Mouse (Mus musculus): Measurements from ENCODE around the gene Slc9b1. TPM values are rescaled to one million over a fixed set of nuclear protein-coding genes. Genes with fewer than 3 reads are reported as not detected.

Gene Slc9b1
- total and polyA plus RNA-seq, 3 experiments: 0.14 TPM; not detected in 2

DNA sequence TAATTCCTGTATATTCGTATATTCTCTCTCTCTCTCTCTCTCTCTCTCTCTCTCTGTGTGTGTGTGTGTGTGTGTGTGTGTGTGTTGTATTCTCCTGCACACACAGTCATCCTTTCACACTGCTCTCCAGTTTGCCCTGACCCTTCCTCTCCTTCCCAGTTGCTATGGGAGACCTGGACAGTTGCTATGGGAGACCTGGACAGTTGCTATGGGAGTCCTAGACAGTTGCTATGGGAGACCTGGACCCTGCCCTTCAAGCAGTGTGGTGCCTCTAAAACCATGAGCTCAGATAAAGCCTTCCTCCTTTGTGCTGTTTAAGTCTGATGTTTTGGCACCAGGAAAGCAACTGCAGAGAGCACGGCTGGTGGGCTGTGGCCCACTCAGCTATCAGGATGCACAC is 34.1 kb upstream of the Slc9b1 start:
- DNase-seq (ENCODE audit: low read depth, low spot score): no peak
- H3K4me3 ChIP-seq (ENCODE audit: control insufficient read depth in 1 of 2, insufficient read depth in 1 of 2, low read depth in 2 of 2, low read length in 2 of 2): no peak overlapping the region
- TF ChIP-seq NELFE (IDR thresholded peaks at IDR 0.05; ENCODE audit: low read depth, low read length) (no peak), ZKSCAN1 (IDR thresholded peaks at IDR 0.05; ENCODE audit: low read depth, low read length) (no peak), SIN3A (IDR thresholded peaks at IDR 0.05; ENCODE audit: low read length) (no peak), CTCF (IDR thresholded peaks at IDR 0.05 in 2 of 3, conservative IDR thresholded peaks at IDR 0.05 in 1 of 3; ENCODE audit: control insufficient read depth in 1 of 3, insufficient read depth in 1 of 3, low read depth in 2 of 3, low read length in 3 of 3, poor library complexity in 1 of 3, severe bottlenecking in 1 of 3) (no peak), CHD2 (IDR thresholded peaks at IDR 0.05; ENCODE audit: low read length) (no peak), TBP (IDR thresholded peaks at IDR 0.05; ENCODE audit: low read depth, low read length) (no peak), ZMIZ1 (IDR thresholded peaks at IDR 0.05; ENCODE audit: low read depth, low read length) (no peak), GATA1 (IDR thresholded peaks at IDR 0.05; ENCODE audit: low read depth, low read length) (no peak), E2F4 (IDR thresholded peaks at IDR 0.05; ENCODE audit: borderline replicate concordance, low read depth, low read length) (no peak)
- no peaks in the 10 kb centered on the region for H3K79me2 ChIP-seq (ENCODE audit: control insufficient read depth, insufficient read depth, low read length, poor library complexity)
- no peak overlapping the region for H3K27ac ChIP-seq (ENCODE audit: control insufficient read depth, low read depth, low read length)
- no peaks in the 10 kb centered on the region for H3K27me3 ChIP-seq (ENCODE audit: control insufficient read depth in 1 of 2, insufficient read depth in 2 of 2, low read length in 2 of 2)
- H3K36me3 ChIP-seq (ENCODE audit: control insufficient read depth in 1 of 2, insufficient read depth in 2 of 2, low read length in 2 of 2): no peaks in the 10 kb centered on the region; a peak in 1 of 4 replicates
- no peaks in the 10 kb centered on the region for H3K4me1 ChIP-seq (ENCODE audit: control insufficient read depth in 1 of 2, insufficient read depth in 2 of 2, low read length in 2 of 2)
- H3K9me3 ChIP-seq (replicated peaks; ENCODE audit: insufficient read depth, low read length): no peaks in the 10 kb centered on the region
- H3K9ac ChIP-seq (ENCODE audit: control insufficient read depth, low read depth, low read length, poor library complexity, severe bottlenecking): no peak overlapping the region

DNA sequence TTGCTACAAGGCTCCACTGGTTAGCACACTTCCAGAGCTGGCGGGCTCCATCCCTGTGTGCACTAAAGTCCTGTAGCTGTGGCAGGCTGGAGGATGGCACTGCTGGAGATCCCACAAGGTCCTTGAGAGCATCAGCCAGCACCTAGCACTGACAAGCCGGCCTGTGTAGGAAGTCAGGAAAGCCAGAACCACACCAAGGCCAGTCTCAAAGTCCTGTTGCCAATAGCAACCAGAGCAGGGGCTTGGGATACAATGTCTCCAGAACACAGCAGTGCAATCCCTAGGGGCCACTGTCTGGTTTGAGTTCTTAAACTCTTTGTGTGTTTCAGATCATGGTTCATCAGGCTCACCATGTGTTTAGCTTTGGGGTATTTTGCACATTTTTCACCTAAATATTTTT is 33.0 kb upstream of the Slc9b1 start:
- no peak for DNase-seq (ENCODE audit: low read depth, low spot score)
- Histone ChIP-seq H3K4me1 (ENCODE audit: control insufficient read depth in 1 of 2, insufficient read depth in 2 of 2, low read length in 2 of 2) (no peaks in the 10 kb centered on the region), H3K79me2 (ENCODE audit: control insufficient read depth, insufficient read depth, low read length, poor library complexity) (no peaks in the 10 kb centered on the region), H3K4me3 (ENCODE audit: control insufficient read depth in 1 of 2, insufficient read depth in 1 of 2, low read depth in 2 of 2, low read length in 2 of 2) (no peak overlapping the region), H3K27me3 (ENCODE audit: control insufficient read depth in 1 of 2, insufficient read depth in 2 of 2, low read length in 2 of 2) (no peaks in the 10 kb centered on the region), H3K9ac (ENCODE audit: control insufficient read depth, low read depth, low read length, poor library complexity, severe bottlenecking) (no peak overlapping the region), H3K27ac (ENCODE audit: control insufficient read depth, low read depth, low read length) (no peak overlapping the region), H3K36me3 (ENCODE audit: control insufficient read depth in 1 of 2, insufficient read depth in 2 of 2, low read length in 2 of 2) (no peaks in the 10 kb centered on the region), H3K9me3 (replicated peaks; ENCODE audit: insufficient read depth, low read length) (no peaks in the 10 kb centered on the region)
- TF ChIP-seq ETS1 (IDR thresholded peaks at IDR 0.05; ENCODE audit: low read depth, low read length): no peak

DNA sequence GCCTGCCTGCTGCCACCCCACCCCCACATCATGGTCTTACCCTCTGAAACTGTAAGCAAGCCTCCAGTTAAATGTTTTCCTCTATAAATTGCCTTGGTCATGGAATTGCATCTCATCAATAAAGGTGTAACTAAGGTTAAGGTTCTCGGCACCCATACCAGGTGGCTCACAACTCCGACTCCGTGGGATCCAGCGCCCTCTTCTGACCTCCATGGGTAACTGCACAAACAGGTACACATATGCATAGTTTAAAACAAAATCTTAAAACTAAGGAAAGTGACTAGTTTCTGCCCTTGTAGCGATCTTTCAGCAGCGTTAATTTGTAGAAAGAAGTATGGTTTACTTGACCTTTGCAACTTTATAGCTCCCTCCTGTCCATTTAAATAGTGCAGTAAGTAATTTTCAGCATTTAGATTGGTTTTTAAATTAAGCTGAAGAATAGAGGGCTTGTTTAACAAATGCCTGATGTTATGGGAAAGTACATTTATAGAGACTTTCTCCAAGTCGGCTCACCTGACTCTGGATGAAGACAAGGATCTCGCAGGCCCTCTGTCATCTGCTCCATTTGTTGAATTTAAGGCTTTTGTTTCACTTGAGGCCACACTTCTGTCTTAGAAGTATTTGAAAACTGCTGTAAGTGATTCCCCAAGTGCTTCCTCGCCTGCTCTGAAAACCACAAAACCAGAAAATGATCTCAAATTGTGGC is 32.0 kb upstream of the Slc9b1 start:
- Histone ChIP-seq H3K9ac (ENCODE audit: control insufficient read depth, low read depth, low read length, poor library complexity, severe bottlenecking) (no peak overlapping the region), H3K27ac (ENCODE audit: control insufficient read depth, low read depth, low read length) (no peak overlapping the region), H3K79me2 (ENCODE audit: control insufficient read depth, insufficient read depth, low read length, poor library complexity) (no peaks in the 10 kb centered on the region), H3K9me3 (replicated peaks; ENCODE audit: insufficient read depth, low read length) (no peaks in the 10 kb centered on the region), H3K27me3 (ENCODE audit: control insufficient read depth in 1 of 2, insufficient read depth in 2 of 2, low read length in 2 of 2) (no peaks in the 10 kb centered on the region), H3K4me1 (ENCODE audit: control insufficient read depth in 1 of 2, insufficient read depth in 2 of 2, low read length in 2 of 2) (no peaks in the 10 kb centered on the region), H3K4me3 (ENCODE audit: control insufficient read depth in 1 of 2, insufficient read depth in 1 of 2, low read depth in 2 of 2, low read length in 2 of 2) (no peak overlapping the region), H3K36me3 (ENCODE audit: control insufficient read depth in 1 of 2, insufficient read depth in 2 of 2, low read length in 2 of 2) (no peaks in the 10 kb centered on the region)
- TF ChIP-seq NRF1 (IDR thresholded peaks at IDR 0.05; ENCODE audit: insufficient read depth, low read depth, low read length, poor library complexity, severe bottlenecking) (no peak), RAD21 (IDR thresholded peaks at IDR 0.05; ENCODE audit: low read depth, low read length) (peak; percentile 1; the same call in 1 of the 2 replicates), SIN3A (IDR thresholded peaks at IDR 0.05; ENCODE audit: low read length) (no peak), CTCF (IDR thresholded peaks at IDR 0.05 in 2 of 3, conservative IDR thresholded peaks at IDR 0.05 in 1 of 3; ENCODE audit: control insufficient read depth in 1 of 3, insufficient read depth in 1 of 3, low read depth in 2 of 3, low read length in 3 of 3, poor library complexity in 1 of 3, severe bottlenecking in 1 of 3) (peak in 2 of 3 experiments; percentile 28 to 30; a peak in 3 of 6 replicates), USF1 (IDR thresholded peaks at IDR 0.05; ENCODE audit: low read depth, low read length) (no peak)
- DNase-seq (ENCODE audit: low read depth, low spot score): no peak
